24 mouse cellular contexts compared by ENCODE assay signal in genomic region chr11:79519299-79519698, GRCm38 (mm10). TPM values are rescaled to one million over a fixed set of nuclear protein-coding genes. Genes with fewer than 3 reads are reported as not detected.
DNase-seq lines count a peak whose midpoint lies in the region; ATAC-seq and TF ChIP-seq lines count a peak whose summit lies in the region.
"Had no signal": no experiment of that assay in that cellular context is flagged by ENCODE, and none has a peak within 500 bp of the region (broad histone marks: within the 10 kb centered on the region; RNA-seq: fewer than 3 reads in every experiment).

No protein-coding gene starts in this region.

- H3K9me3 ChIP-seq in megakaryocyte, embryonic 14.5 days: no peaks in the 10 kb centered on the region
- no peaks in the 10 kb centered on the region for H3K9me3 ChIP-seq in liver, embryonic 14.5 days (ENCODE audit: control insufficient read depth, low read length)
- H3K9me3 ChIP-seq in intestine, embryonic 16.5 days (ENCODE audit: control insufficient read depth, low read length): no peaks in the 10 kb centered on the region
- H3K9me3 ChIP-seq: embryonic facial prominence, embryonic 10.5 days; forebrain, embryonic 13.5 days; heart, embryonic 13.5 days; limb, embryonic 10.5 days; neural tube, embryonic 12.5 days had no signal

- WGBS in liver, embryonic 14.5 days (ENCODE audit: insufficient replicate concordance): 47% methylated on average over 6 of the region's 6 CpGs
- WGBS in intestine, embryonic 16.5 days: 62% methylated on average over 6 of the region's 6 CpGs

- no peak for ATAC-seq in megakaryocyte, adult 5-6 weeks (ENCODE audit: poor library complexity, severe bottlenecking)
- no peak for ATAC-seq in liver, embryonic 14.5 days (ENCODE audit: insufficient read depth)
- ATAC-seq in intestine, embryonic 16.5 days: no peak
- ATAC-seq: forebrain, embryonic 13.5 days; hindbrain, embryonic 16.5 days; intestine, postnatal 0 days had no signal

- peak overlapping the region; percentile 48 for H3K4me3 ChIP-seq in megakaryocyte, embryonic 14.5 days (replicated peaks)
- peak overlapping the region; percentile 44 for H3K4me3 ChIP-seq in bone marrow macrophage, adult 2 months (ENCODE audit: insufficient read depth, low read length)
- no peak overlapping the region for H3K4me3 ChIP-seq in liver, embryonic 14.5 days (ENCODE audit: insufficient read depth in 1 of 2, low read depth in 2 of 2, low read length in 2 of 2)
- H3K4me3 ChIP-seq in intestine, embryonic 16.5 days (ENCODE audit: low read length): no peak overlapping the region
- H3K4me3 ChIP-seq: embryonic facial prominence, embryonic 10.5 days; forebrain, embryonic 13.5 days; heart, embryonic 13.5 days; limb, embryonic 10.5 days; neural tube, embryonic 12.5 days had no signal

- no peak for TF ChIP-seq POLR2A in bone marrow macrophage, adult 2 months (IDR thresholded peaks at IDR 0.05; ENCODE audit: borderline replicate concordance, low read depth, low read length)

- peak overlapping the region; percentile 12; the same call in 1 of the 2 replicates for H3K4me2 ChIP-seq in liver, embryonic 14.5 days (ENCODE audit: low read depth)
- no peak overlapping the region for H3K4me2 ChIP-seq in intestine, embryonic 16.5 days (ENCODE audit: low read depth, low read length)
- H3K4me2 ChIP-seq: forebrain, embryonic 13.5 days; heart, embryonic 13.5 days; neural tube, embryonic 12.5 days had no signal

- peak overlapping the region; percentile 94 for H3K27ac ChIP-seq in bone marrow macrophage, adult 2 months (ENCODE audit: insufficient read depth, low read depth, low read length)
- H3K27ac ChIP-seq in liver, embryonic 14.5 days: no peak overlapping the region
- H3K27ac ChIP-seq in intestine, embryonic 16.5 days (ENCODE audit: low read length): no peak overlapping the region
- H3K27ac ChIP-seq: embryonic facial prominence, embryonic 10.5 days; forebrain, embryonic 13.5 days; heart, embryonic 13.5 days; limb, embryonic 10.5 days; neural tube, embryonic 12.5 days had no signal

- H3K9ac ChIP-seq in liver, embryonic 14.5 days (replicated peaks): no peak overlapping the region
- no peak overlapping the region for H3K9ac ChIP-seq in intestine, embryonic 16.5 days (ENCODE audit: low read depth, low read length)
- H3K9ac ChIP-seq: forebrain, embryonic 13.5 days; heart, embryonic 13.5 days; neural tube, embryonic 12.5 days had no signal

- TF ChIP-seq EP300 in liver, embryonic 14.5 days (IDR thresholded peaks at IDR 0.05; ENCODE audit: low read depth): no peak

- H3K36me3 ChIP-seq in megakaryocyte, embryonic 14.5 days (replicated peaks; ENCODE audit: low read length): peaks cover 49% of the 10 kb centered on the region
- no peaks in the 10 kb centered on the region for H3K36me3 ChIP-seq in liver, embryonic 14.5 days (replicated peaks; ENCODE audit: control insufficient read depth, insufficient read depth, low read depth)
- no peaks in the 10 kb centered on the region for H3K36me3 ChIP-seq in intestine, embryonic 16.5 days (ENCODE audit: control insufficient read depth, insufficient read depth, low read length)
- H3K36me3 ChIP-seq: neural tube, embryonic 12.5 days had no signal

- H3K27me3 ChIP-seq in megakaryocyte, embryonic 14.5 days (replicated peaks): no peaks in the 10 kb centered on the region
- H3K27me3 ChIP-seq in liver, embryonic 14.5 days (ENCODE audit: control insufficient read depth, insufficient read depth, low read length): no peaks in the 10 kb centered on the region
- H3K27me3 ChIP-seq in intestine, embryonic 16.5 days (replicated peaks; ENCODE audit: control insufficient read depth, insufficient read depth, low read length): no peaks in the 10 kb centered on the region
- H3K27me3 ChIP-seq: forebrain, embryonic 13.5 days; heart, embryonic 13.5 days; neural tube, embryonic 12.5 days had no signal

- TF ChIP-seq CTCF in bone marrow macrophage, adult 2 months (IDR thresholded peaks at IDR 0.05; ENCODE audit: low read depth, low read length): no peak
- no peak for TF ChIP-seq CTCF in liver, embryonic 14.5 days (IDR thresholded peaks at IDR 0.05; ENCODE audit: low read depth)

- peaks cover 72% of the 10 kb centered on the region for H3K4me1 ChIP-seq in megakaryocyte, embryonic 14.5 days
- H3K4me1 ChIP-seq in bone marrow macrophage, adult 2 months (ENCODE audit: control insufficient read depth, insufficient read depth, low read length): peaks cover 25% of the 10 kb centered on the region
- H3K4me1 ChIP-seq in liver, embryonic 14.5 days (replicated peaks; ENCODE audit: control insufficient read depth in 2 of 2, insufficient read depth in 2 of 2, low read length in 1 of 2): peaks cover 0 to 17% of the 10 kb centered on the region in 2 experiments; a peak in 3 of 4 replicates
- H3K4me1 ChIP-seq in intestine, embryonic 16.5 days (ENCODE audit: control insufficient read depth, insufficient read depth, low read length): no peaks in the 10 kb centered on the region; the same call in 1 of the 2 replicates
- H3K4me1 ChIP-seq: forebrain, embryonic 13.5 days; limb, embryonic 10.5 days; neural tube, embryonic 12.5 days had no signal

- no peak for DNase-seq in liver, embryonic 14.5 days (ENCODE audit: low read depth in 3 of 3, low spot score in 3 of 3)
- no peak for DNase-seq in kidney, postnatal 36 days
- DNase-seq in kidney, adult 8-10 months: no peak
- DNase-seq: adrenal gland, postnatal 25 days; cerebellum, adult 18-20 months; gastrocnemius, postnatal 14 days; heart, postnatal 4 days; lung, postnatal 14 days; thymus, postnatal 36 days had no signal

RNA-seq across cellular contexts. Expression of gene Evi2b, which starts 4.3 kb away (rescaled TPM):
- polyA plus RNA-seq in megakaryocyte, embryonic 14.5 days (2012; ENCODE audit: insufficient read depth, low replicate concordance): 5.5 and 13.5 TPM in 2 replicates
- total RNA-seq in megakaryocyte, adult 5-6 weeks (2015): 1,009 and 1,045 TPM in 2 replicates
- total RNA-seq in megakaryocyte, adult 5-6 weeks (2017): 207 and 252 TPM in 2 replicates
- 333 and 359 TPM in 2 replicates for polyA plus RNA-seq in bone marrow macrophage, adult 2 months (2012; ENCODE audit: insufficient read depth, insufficient read length, missing spikeins)
- polyA plus RNA-seq in liver, embryonic 14.5 days (2012; rRNA removed): 8.4 and 9.7 TPM in 2 replicates
- 7.7 and 7.8 TPM in 2 replicates for polyA plus RNA-seq in liver, embryonic 14.5 days (2014; fragmentation: Nextera tagmentation; extraction: Ambion mirVana)
- polyA plus RNA-seq in intestine, embryonic 16.5 days (2015; fragmentation: Nextera tagmentation; extraction: Ambion mirVana): 1.0 and 1.1 TPM in 2 replicates
- polyA plus RNA-seq: embryonic facial prominence, embryonic 10.5 days; forebrain, embryonic 13.5 days; hindbrain, embryonic 16.5 days; neural tube, embryonic 12.5 days had no signal

RNA-seq across cellular contexts. Expression of gene Evi2, which starts 11.1 kb away (rescaled TPM):
- 0.41 TPM in 1 of 2 replicates, not detected in the other for polyA plus RNA-seq in megakaryocyte, embryonic 14.5 days (2012; ENCODE audit: insufficient read depth, low replicate concordance)
- 115 and 116 TPM in 2 replicates for total RNA-seq in megakaryocyte, adult 5-6 weeks (2015)
- 21.3 and 21.8 TPM in 2 replicates for total RNA-seq in megakaryocyte, adult 5-6 weeks (2017)
- polyA plus RNA-seq in bone marrow macrophage, adult 2 months (2012; ENCODE audit: insufficient read depth, insufficient read length, missing spikeins): 30.8 and 33.9 TPM in 2 replicates
- 0.31 and 0.44 TPM in 2 replicates for polyA plus RNA-seq in liver, embryonic 14.5 days (2012; rRNA removed)
- polyA plus RNA-seq in liver, embryonic 14.5 days (2014; fragmentation: Nextera tagmentation; extraction: Ambion mirVana): 0.59 and 0.63 TPM in 2 replicates
- 0.50 TPM in 2 replicates for polyA plus RNA-seq in intestine, embryonic 16.5 days (2015; fragmentation: Nextera tagmentation; extraction: Ambion mirVana)
- total RNA-seq: adrenal gland, postnatal 25 days; heart, adult 18-20 months; left cerebral cortex, adult 18-20 months had no signal

RNA-seq across cellular contexts. Expression of gene Evi2a, which starts 11.1 kb away (rescaled TPM):
- polyA plus RNA-seq in megakaryocyte, embryonic 14.5 days (2012; ENCODE audit: insufficient read depth, low replicate concordance): 2.0 TPM in 1 of 2 replicates, not detected in the other
- 248 and 296 TPM in 2 replicates for total RNA-seq in megakaryocyte, adult 5-6 weeks (2015)
- 242 and 257 TPM in 2 replicates for total RNA-seq in megakaryocyte, adult 5-6 weeks (2017)
- polyA plus RNA-seq in bone marrow macrophage, adult 2 months (2012; ENCODE audit: insufficient read depth, insufficient read length, missing spikeins): 423 and 440 TPM in 2 replicates
- polyA plus RNA-seq in liver, embryonic 14.5 days (2012; rRNA removed): 2.4 and 3.9 TPM in 2 replicates
- 4.2 TPM in 2 replicates for polyA plus RNA-seq in liver, embryonic 14.5 days (2014; fragmentation: Nextera tagmentation; extraction: Ambion mirVana)
- 2.9 and 3.4 TPM in 2 replicates for polyA plus RNA-seq in intestine, embryonic 16.5 days (2015; fragmentation: Nextera tagmentation; extraction: Ambion mirVana)

RNA-seq across cellular contexts. Expression of gene Omg, which starts 15.4 kb away (rescaled TPM):
- not detected in 2 replicates for polyA plus RNA-seq in megakaryocyte, embryonic 14.5 days (2012; ENCODE audit: insufficient read depth, low replicate concordance)
- total RNA-seq in megakaryocyte, adult 5-6 weeks (2015): 2.8 and 3.4 TPM in 2 replicates
- 0.37 and 1.1 TPM in 2 replicates for total RNA-seq in megakaryocyte, adult 5-6 weeks (2017)
- polyA plus RNA-seq in bone marrow macrophage, adult 2 months (2012; ENCODE audit: insufficient read depth, insufficient read length, missing spikeins): 0.48 TPM in 1 of 2 replicates, not detected in the other
- 0.01 and 0.02 TPM in 2 replicates for polyA plus RNA-seq in liver, embryonic 14.5 days (2012; rRNA removed)
- polyA plus RNA-seq in liver, embryonic 14.5 days (2014; fragmentation: Nextera tagmentation; extraction: Ambion mirVana): not detected in 2 replicates
- 0.37 and 0.53 TPM in 2 replicates for polyA plus RNA-seq in intestine, embryonic 16.5 days (2015; fragmentation: Nextera tagmentation; extraction: Ambion mirVana)
- total RNA-seq: gastrocnemius, postnatal 14 days; heart, adult 18-20 months; heart, postnatal 4 days had no signal
- polyA plus RNA-seq: liver, embryonic 16.5 days; small intestine, adult 2 months had no signal

Comparison
In these comparisons a context has a peak if more than half of its experiments do, and no peak if none do; other contexts are left out.
1. H3K4me3 ChIP-seq: peak in megakaryocyte, embryonic 14.5 days (single experiment) and bone marrow macrophage, adult 2 months (single experiment); none in liver, embryonic 14.5 days (0 of 2) and intestine, embryonic 16.5 days (single experiment).
2. RNA of gene Evi2b, which starts 4.3 kb away (polyA plus RNA-seq): 333 to 359 TPM in bone marrow macrophage, adult 2 months; 5.5 to 13.5 TPM in megakaryocyte, embryonic 14.5 days, 7.7 to 9.7 TPM in liver, embryonic 14.5 days and 1.0 to 1.1 TPM in intestine, embryonic 16.5 days; every median in the first group is over 10 times any median in the second.
3. RNA of gene Evi2, which starts 11.1 kb away (polyA plus RNA-seq): 30.8 to 33.9 TPM in bone marrow macrophage, adult 2 months; 0.31 to 0.63 TPM in liver, embryonic 14.5 days, 0.50 TPM in intestine, embryonic 16.5 days and 0.41 TPM in megakaryocyte, embryonic 14.5 days; every median in the first group is over 10 times any median in the second.
4. RNA of gene Evi2a, which starts 11.1 kb away (polyA plus RNA-seq): 423 to 440 TPM in bone marrow macrophage, adult 2 months; 2.4 to 4.2 TPM in liver, embryonic 14.5 days, 2.9 to 3.4 TPM in intestine, embryonic 16.5 days and 2.0 TPM in megakaryocyte, embryonic 14.5 days; every median in the first group is over 10 times any median in the second.